Mouse (Mus musculus) heart, embryonic 13.5 days (tissue): ENCODE results near the gene Kptn. TPM values are rescaled to one million over a fixed set of nuclear protein-coding genes. Genes with fewer than 3 reads are reported as not detected.

Experiments
- ATAC-seq: fragments of 200-750 bp; cut with Nextera tagmentation; 2 replicates; pipeline ENCODE4 v1.8.0; 2017; ENCODE audit warnings: moderate TSS enrichment; ENCODE audit not compliant: insufficient number of reproducible peaks, low FRiP score, low TSS enrichment; ENCODE audit errors: extremely low read depth
- H3K27ac ChIP-seq: fragments of 300-500 bp; sonication (generic); replicated peaks from 2 replicates; pipeline ENCODE4 v1.5.1; 2015; ENCODE audit warnings: moderate library complexity, mild to moderate bottlenecking, inconsistent platforms
- H3K27me3 ChIP-seq: fragments of 300-500 bp; sonication (generic); replicated peaks from 2 replicates; pipeline ENCODE4 v1.6.1; 2015; ENCODE audit warnings: mild to moderate bottlenecking, inconsistent platforms
- H3K36me3 ChIP-seq: fragments of 300-500 bp; sonication (generic); 2 replicates; pipeline ENCODE4 v1.6.1; 2015; ENCODE audit warnings: mild to moderate bottlenecking, inconsistent platforms
- H3K4me1 ChIP-seq: fragments of 300-500 bp; sonication (generic); 2 replicates; pipeline ENCODE4 v1.6.1; 2015; ENCODE audit warnings: inconsistent platforms
- H3K4me2 ChIP-seq: fragments of 300-500 bp; sonication (generic); 2 replicates; pipeline ENCODE4 v1.6.1; 2015; ENCODE audit warnings: inconsistent platforms, mild to moderate bottlenecking, moderate library complexity
- H3K4me3 ChIP-seq: fragments of 300-500 bp; sonication (generic); 2 replicates; pipeline ENCODE4 v1.5.1; 2015; ENCODE audit warnings: moderate library complexity, mild to moderate bottlenecking, inconsistent platforms
- H3K9ac ChIP-seq: fragments of 300-500 bp; sonication (generic); 2 replicates; pipeline ENCODE4 v1.6.1; 2015; ENCODE audit warnings: inconsistent platforms, mild to moderate bottlenecking, moderate library complexity
- H3K9me3 ChIP-seq: fragments of 300-500 bp; sonication (generic); 2 replicates; pipeline ENCODE4 v1.6.1; 2016; ENCODE audit warnings: inconsistent platforms
- WGBS: fragments of 180-500 bp; shearing (Covaris S2); methylation state at CpG from one replicate; pipeline ENCODE4 v1.1.7; 2015; ENCODE audit warnings: mixed read lengths; 5-methylcytosine and 5-hydroxymethylcytosine counted together
- polyA plus RNA-seq: library from polyadenylated mRNA; unstranded; fragments of >200 nt; fragmentation: Nextera tagmentation; extraction: Ambion mirVana; gene quantifications from 2 replicates; pipeline ENCODE4 v1.2.1, GENCODE M21; 2015

Kptn gene
- polyA plus RNA-seq, 1 experiment from 2014 or later: 31.8 TPM

DNA sequence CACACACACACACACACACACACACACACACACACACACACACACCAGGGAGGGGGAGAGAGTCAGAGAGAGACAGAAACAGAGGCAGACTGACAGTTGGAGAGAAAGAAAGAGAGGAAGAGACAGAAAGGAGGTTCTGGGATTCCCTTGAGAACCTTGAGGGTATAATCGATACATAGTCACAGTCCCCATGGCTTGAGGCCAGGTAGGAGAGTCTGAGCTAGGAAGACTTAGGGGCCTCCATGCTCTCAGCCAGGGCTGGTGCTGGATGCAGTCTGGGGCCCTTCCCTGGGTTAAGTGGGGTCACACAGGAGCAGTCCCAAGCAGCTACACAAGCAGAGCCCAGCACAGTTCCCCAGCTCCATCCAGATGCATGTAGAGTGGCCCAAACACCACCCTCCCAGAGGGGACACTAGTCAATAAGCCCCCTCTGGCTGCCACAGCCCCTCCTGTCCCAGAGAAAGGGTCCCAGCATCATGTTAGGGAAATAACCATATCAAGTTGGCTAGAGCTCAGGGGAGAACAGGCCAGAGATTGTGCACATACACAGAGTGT lies 53.0 kb downstream of the Kptn start:
- H3K9me3 ChIP-seq: peaks cover 6% of the 10 kb centered on the region; the same call in 1 of the 2 replicates
- no peak overlapping the region for H3K27ac ChIP-seq
- peaks cover 27% of the 10 kb centered on the region for H3K27me3 ChIP-seq
- H3K9ac ChIP-seq: no peak overlapping the region
- H3K36me3 ChIP-seq: no peaks in the 10 kb centered on the region
- no peak overlapping the region for H3K4me2 ChIP-seq
- 39% methylated on average over 1 of the region's 1 CpGs for WGBS
- H3K4me3 ChIP-seq: no peak overlapping the region
- no peak for ATAC-seq
- H3K4me1 ChIP-seq: peaks cover 25% of the 10 kb centered on the region

GRCm38 (mm10) chr7:16173146-16173545 lies 53.5 kb downstream of the Kptn start:
- no peak overlapping the region for H3K27ac ChIP-seq

GRCm38 (mm10) chr7:16174597-16175541 lies 55.2 kb downstream of the Kptn start, which contains the start of gene Meis3:
Gene Meis3, plus strand, starts transcription at chr7:16175090.
- peak within 1 kb of the TSS; percentile 71 for H3K4me3 ChIP-seq
- H3K4me2 ChIP-seq: peak within 1 kb of the TSS; percentile 88
- peaks cover 23% of the 10 kb centered on the region for H3K27me3 ChIP-seq
- H3K36me3 ChIP-seq: peaks cover 14% of the 10 kb centered on the region
- 1% methylated on average over 36 of the region's 42 CpGs for WGBS
- H3K9me3 ChIP-seq: no peaks in the 10 kb centered on the region
- H3K4me1 ChIP-seq: peaks cover 25% of the 10 kb centered on the region
- H3K9ac ChIP-seq: peak within 1 kb of the TSS; percentile 86
- ATAC-seq: peak; percentile 55; the same call in 1 of the 2 replicates
- H3K27ac ChIP-seq: 0 out of 2 replicates have a peak within 1 kb of the TSS, but pooled peaks have one; percentile 50

More at GRCm38 (mm10) chr7:16173146-16173545, 53.5 kb downstream of the Kptn start:
- no peaks in the 10 kb centered on the region for H3K36me3 ChIP-seq
- peaks cover 27% of the 10 kb centered on the region for H3K27me3 ChIP-seq
- peaks cover 25% of the 10 kb centered on the region for H3K4me1 ChIP-seq
- no peak overlapping the region for H3K4me3 ChIP-seq
- H3K4me2 ChIP-seq: no peak overlapping the region
- WGBS: 54% methylated on average over 5 of the region's 5 CpGs
- ATAC-seq: no peak
- peaks cover 1% of the 10 kb centered on the region; the same call in 1 of the 2 replicates for H3K9me3 ChIP-seq
- no peak overlapping the region for H3K9ac ChIP-seq

- H3K27ac ChIP-seq: 0 out of 2 replicates have a peak overlapping the region, but pooled peaks have one; percentile 50
- peak overlapping the region; percentile 71 for H3K4me3 ChIP-seq
- ATAC-seq: no peak
- H3K9ac ChIP-seq: peak overlapping the region; percentile 86
- H3K9me3 ChIP-seq: no peaks in the 10 kb centered on the region
- 0% methylated on average over 10 of the region's 10 CpGs for WGBS
- peak overlapping the region; percentile 88 for H3K4me2 ChIP-seq
- H3K27me3 ChIP-seq: peaks cover 23% of the 10 kb centered on the region
- H3K4me1 ChIP-seq: peaks cover 25% of the 10 kb centered on the region
- H3K36me3 ChIP-seq: peaks cover 15% of the 10 kb centered on the region
Measured at GRCm38 (mm10) chr7:16175542-16175931, 55.8 kb downstream of the Kptn start.

Other genes with a start within 250 kb of the Kptn start
- not detected in 2 replicates for gene Crx, start 239.9 kb upstream of the Kptn start, polyA plus RNA-seq
- gene Crxos, start 237.3 kb upstream of the Kptn start, polyA plus RNA-seq: not detected in 2 replicates
- 667 and 720 TPM in 2 replicates for gene Selenow, start 197.5 kb upstream of the Kptn start, polyA plus RNA-seq
- 107 and 116 TPM in 2 replicates for gene Nop53, start 173.8 kb upstream of the Kptn start, polyA plus RNA-seq
- gene Ehd2, start 152.3 kb upstream of the Kptn start, polyA plus RNA-seq: 37.4 and 40.2 TPM in 2 replicates
- gene Bicra, start 72.0 kb upstream of the Kptn start, polyA plus RNA-seq: 4.6 and 5.0 TPM in 2 replicates
- 0.05 TPM in 1 of 2 replicates, not detected in the other for gene Zfp541, start 58.1 kb upstream of the Kptn start, polyA plus RNA-seq
- 150 and 157 TPM in 2 replicates for gene Napa, start 21.4 kb upstream of the Kptn start, polyA plus RNA-seq
- gene Slc8a2, start 9.9 kb downstream of the Kptn start, polyA plus RNA-seq: 0.05 and 0.20 TPM in 2 replicates
- gene Meis3, start 55.2 kb downstream of the Kptn start, polyA plus RNA-seq: 17.1 and 19.4 TPM in 2 replicates
- 10.5 and 11.0 TPM in 2 replicates for gene Dhx34, start 102.1 kb downstream of the Kptn start, polyA plus RNA-seq
- 0.76 and 0.78 TPM in 2 replicates for gene C5ar2, start 124.3 kb downstream of the Kptn start, polyA plus RNA-seq
- gene C5ar1, start 139.6 kb downstream of the Kptn start, polyA plus RNA-seq: 1.5 and 2.2 TPM in 2 replicates
- gene Inafm1, start 153.7 kb downstream of the Kptn start, polyA plus RNA-seq: 10.7 TPM in 2 replicates
- 14.3 and 16.5 TPM in 2 replicates for gene Ccdc9, start 166.9 kb downstream of the Kptn start, polyA plus RNA-seq
- 8.2 and 8.8 TPM in 2 replicates for gene Bbc3, start 188.5 kb downstream of the Kptn start, polyA plus RNA-seq